Mouse (Mus musculus) C2C12 (cell line): ENCODE measurements around the gene Thap4.

Experiments
- CEBPB ChIP-seq: IDR thresholded peaks from one replicate; pipeline ENCODE4 v1.6.1; 2011; ENCODE audit warnings: low read depth, mild to moderate bottlenecking, control low read depth, moderate library complexity
- CTCF ChIP-seq: IDR thresholded peaks from one replicate; pipeline ENCODE4 v1.5.1; 2011; ENCODE audit not compliant: control insufficient read depth, insufficient read depth, insufficient read length
- MAX ChIP-seq: IDR thresholded peaks from one replicate; pipeline ENCODE4 v1.6.1; 2011; ENCODE audit warnings: mild to moderate bottlenecking, control low read depth
- MYOG ChIP-seq: IDR thresholded peaks from one replicate; pipeline ENCODE4 v1.6.1; 2011; ENCODE audit not compliant: control insufficient read depth, insufficient read length; ENCODE audit errors: extremely low read depth
- USF1 ChIP-seq: IDR thresholded peaks from one replicate; pipeline ENCODE4 v1.6.1; 2011; ENCODE audit warnings: low read depth, mild to moderate bottlenecking, control low read depth, moderate library complexity

DNA sequence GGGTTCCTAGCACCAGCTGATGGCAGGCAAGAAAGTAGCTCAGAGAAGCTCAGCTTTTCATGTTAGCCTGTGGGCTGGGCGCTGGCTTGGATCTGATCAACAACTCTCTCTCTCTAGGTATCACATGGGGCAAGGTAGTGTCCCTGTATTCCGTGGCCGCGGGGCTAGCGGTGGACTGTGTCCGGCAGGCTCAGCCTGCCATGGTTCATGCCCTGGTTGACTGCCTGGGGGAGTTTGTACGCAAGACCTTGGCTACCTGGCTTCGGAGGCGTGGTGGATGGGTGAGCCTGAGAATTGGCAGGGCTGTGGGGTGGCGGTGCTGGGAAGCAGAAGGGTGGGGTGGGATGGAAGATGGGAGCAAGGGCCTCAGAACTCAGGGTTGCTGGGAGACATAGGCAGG is 60.7 kb downstream of the Thap4 start:
- TF ChIP-seq CEBPB (no peak), CTCF (no peak), MAX (no peak), USF1 (no peak), MYOG (no peak)
